ENCODE assay signal across 8 mouse cellular contexts in the genomic region with DNA sequence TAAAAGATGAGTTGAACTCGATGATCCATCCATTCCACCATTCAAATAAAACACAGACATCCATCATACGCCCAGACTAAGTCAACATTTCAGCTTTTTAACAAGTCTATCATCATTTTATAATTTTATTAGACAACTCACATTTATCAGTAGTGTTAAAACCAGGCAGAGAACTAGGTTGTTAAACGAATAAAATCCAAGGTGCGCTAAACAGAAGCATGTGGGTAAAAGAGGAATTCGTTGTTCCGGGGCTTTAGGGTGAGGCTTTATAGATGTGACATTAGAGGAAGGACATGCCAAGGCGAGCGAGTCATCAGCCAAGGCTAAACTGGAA. TPM values are rescaled to one million over a fixed set of nuclear protein-coding genes. Genes with fewer than 3 reads are reported as not detected.
DNase-seq lines count a peak whose midpoint lies in the region; ATAC-seq and TF ChIP-seq lines count a peak whose summit lies in the region.

No protein-coding gene starts in this region.

- H3K4me3 ChIP-seq in lung, adult 2 months (replicated peaks; ENCODE audit: extremely low read depth, low read depth, low read length) = peak overlapping the region; percentile 84
- H3K4me3 ChIP-seq in embryonic fibroblast, embryonic 13.5 days (ENCODE audit: insufficient read depth, low read length) = peak overlapping the region; percentile 50
- H3K4me3 ChIP-seq in limb, embryonic 14.5 days (replicated peaks; ENCODE audit: low read length) = peak overlapping the region; percentile 61
- H3K4me3 ChIP-seq in neural tube, embryonic 15.5 days (replicated peaks) = peak overlapping the region; percentile 60

- TF ChIP-seq CTCF in lung, adult 2 months (IDR thresholded peaks at IDR 0.05; ENCODE audit: insufficient read depth, low read length) = no peak
- no peak for TF ChIP-seq CTCF in embryonic fibroblast, embryonic 13.5 days (IDR thresholded peaks at IDR 0.05; ENCODE audit: borderline replicate concordance, insufficient read depth, low read length)

- no peak for TF ChIP-seq POLR2A in lung, adult 2 months (IDR thresholded peaks at IDR 0.05; ENCODE audit: borderline replicate concordance, extremely low read depth, low read depth, low read length)
- no peak for TF ChIP-seq POLR2A in embryonic fibroblast, embryonic 13.5 days (IDR thresholded peaks at IDR 0.05; ENCODE audit: low read depth, low read length)
- no peak for TF ChIP-seq POLR2A in limb, embryonic 14.5 days (IDR thresholded peaks at IDR 0.05; ENCODE audit: borderline replicate concordance, extremely low read depth, insufficient read depth, insufficient read length)

- H3K27ac ChIP-seq in embryonic fibroblast, embryonic 13.5 days (ENCODE audit: insufficient read depth, low read length) = peak overlapping the region; percentile 69
- H3K27ac ChIP-seq in limb, embryonic 14.5 days (replicated peaks; ENCODE audit: low read depth, low read length) = no peak overlapping the region
- peak overlapping the region; percentile 92 for H3K27ac ChIP-seq in neural tube, embryonic 15.5 days (replicated peaks)

- DNase-seq in lung, adult 2 months = no peak
- DNase-seq in lung, postnatal 10 days = no peak
- DNase-seq in limb, embryonic 14.5 days (ENCODE audit: low spot score) = no peak
- no peak for DNase-seq in adrenal gland, adult 18-20 months (ENCODE audit: low spot score in 2 of 2)
- no peak for DNase-seq in spleen, postnatal 14 days (ENCODE audit: low spot score in 2 of 2)
- DNase-seq in cerebellum, adult 11 months = no peak

- no peaks in the 10 kb centered on the region for H3K9me3 ChIP-seq in limb, embryonic 14.5 days (ENCODE audit: control insufficient read depth, low read length)
- H3K9me3 ChIP-seq in neural tube, embryonic 15.5 days (replicated peaks) = no peaks in the 10 kb centered on the region

- H3K36me3 ChIP-seq in limb, embryonic 14.5 days (ENCODE audit: control insufficient read depth, insufficient read depth, low read length) = no peaks in the 10 kb centered on the region
- no peaks in the 10 kb centered on the region for H3K36me3 ChIP-seq in neural tube, embryonic 15.5 days

- ATAC-seq in limb, embryonic 14.5 days (ENCODE audit: low FRiP score, low read depth) = no peak
- ATAC-seq in neural tube, embryonic 15.5 days (ENCODE audit: low FRiP score) = no peak

- peak overlapping the region; percentile 58; the same call in 1 of the 2 replicates for H3K9ac ChIP-seq in limb, embryonic 14.5 days (ENCODE audit: low read depth, low read length, severe bottlenecking)
- H3K9ac ChIP-seq in neural tube, embryonic 15.5 days (replicated peaks) = peak overlapping the region; percentile 45; the same call in 1 of the 2 replicates

- no peaks in the 10 kb centered on the region for H3K27me3 ChIP-seq in limb, embryonic 14.5 days (ENCODE audit: control insufficient read depth, insufficient read depth, low read length)
- H3K27me3 ChIP-seq in neural tube, embryonic 15.5 days (replicated peaks) = peaks cover 7% of the 10 kb centered on the region; the same call in 1 of the 2 replicates

- H3K4me2 ChIP-seq in limb, embryonic 14.5 days (replicated peaks; ENCODE audit: low read depth, low read length, severe bottlenecking) = peak overlapping the region; percentile 53
- H3K4me2 ChIP-seq in neural tube, embryonic 15.5 days = peak overlapping the region; percentile 54

- no peaks in the 10 kb centered on the region; the same call in 1 of the 2 replicates for H3K4me1 ChIP-seq in lung, adult 2 months (ENCODE audit: control insufficient read depth, insufficient read depth, low read length)
- H3K4me1 ChIP-seq in embryonic fibroblast, embryonic 13.5 days (ENCODE audit: control insufficient read depth, insufficient read depth, low read length) = no peaks in the 10 kb centered on the region
- H3K4me1 ChIP-seq in limb, embryonic 14.5 days (ENCODE audit: control insufficient read depth, insufficient read depth, low read length) = no peaks in the 10 kb centered on the region
- H3K4me1 ChIP-seq in neural tube, embryonic 15.5 days = no peaks in the 10 kb centered on the region

- WGBS in lung, adult 2 months = 39% methylated on average over 8 of the region's 8 CpGs
- 26% methylated on average over 8 of the region's 8 CpGs for WGBS in limb, embryonic 14.5 days
- 27% methylated on average over 8 of the region's 8 CpGs for WGBS in neural tube, embryonic 15.5 days

RNA-seq across cellular contexts. Expression of a gene that starts 0.8 kb away (rescaled TPM):
- 4.1 and 6.6 TPM in 2 replicates for polyA plus RNA-seq in lung, adult 2 months (2012; rRNA removed)
- 39.7 and 44.2 TPM in 2 replicates for polyA plus RNA-seq in embryonic fibroblast, embryonic 13.5 days (2011; ENCODE audit: insufficient read length, low read depth, missing spikeins)
- 21.9 and 22.7 TPM in 2 replicates for polyA plus RNA-seq in limb, embryonic 14.5 days (2012; rRNA removed)
- 33.3 and 35.4 TPM in 2 replicates for polyA plus RNA-seq in limb, embryonic 14.5 days (2014; fragmentation: Nextera tagmentation; extraction: Ambion mirVana)
- polyA plus RNA-seq in neural tube, embryonic 15.5 days (2015; fragmentation: Nextera tagmentation; extraction: Ambion mirVana) = 127 and 156 TPM in 2 replicates
- total RNA-seq in adrenal gland, adult 18-20 months (2021) = 10 to 100 TPM; 16.5 to 17.4 TPM

RNA-seq across cellular contexts. Expression of a gene that starts 50.5 kb away (rescaled TPM):
- polyA plus RNA-seq in lung, adult 2 months (2012; rRNA removed) = 9.7 and 13.5 TPM in 2 replicates
- 41.6 and 51.0 TPM in 2 replicates for polyA plus RNA-seq in embryonic fibroblast, embryonic 13.5 days (2011; ENCODE audit: insufficient read length, low read depth, missing spikeins)
- polyA plus RNA-seq in limb, embryonic 14.5 days (2012; rRNA removed) = 25.4 and 41.6 TPM in 2 replicates
- polyA plus RNA-seq in limb, embryonic 14.5 days (2014; fragmentation: Nextera tagmentation; extraction: Ambion mirVana) = 44.1 and 48.9 TPM in 2 replicates
- 57.7 and 62.5 TPM in 2 replicates for polyA plus RNA-seq in neural tube, embryonic 15.5 days (2015; fragmentation: Nextera tagmentation; extraction: Ambion mirVana)
- 10 to 100 TPM; 21.7 to 22.5 TPM for total RNA-seq in adrenal gland, adult 18-20 months (2021)
